Mouse (Mus musculus): Measurements from ENCODE around the gene Ostm1. TPM values are rescaled to one million over a fixed set of nuclear protein-coding genes. Genes with fewer than 3 reads are reported as not detected.

The Ostm1 gene
- polyA plus RNA-seq, 1 experiment from 2014 or later: 20.2 TPM

- H3K27ac ChIP-seq (ENCODE audit: low read depth, low read length): no peak overlapping the region
- peaks cover 2% of the 10 kb centered on the region; the same call in 1 of the 2 replicates for H3K4me1 ChIP-seq (replicated peaks; ENCODE audit: control insufficient read depth, insufficient read depth, low read length)
- H3K4me2 ChIP-seq (replicated peaks; ENCODE audit: low read depth, low read length): peak overlapping the region; percentile 84
- DNase-seq (ENCODE audit: low spot score) (no peak), ATAC-seq (ENCODE audit: low FRiP score) (no peak)
- 18% methylated on average over 10 of the region's 10 CpGs for WGBS
- no peaks in the 10 kb centered on the region for H3K27me3 ChIP-seq (ENCODE audit: control insufficient read depth, insufficient read depth, low read length)
- peak overlapping the region; percentile 79 for H3K9ac ChIP-seq (ENCODE audit: low read depth, low read length)
- H3K4me3 ChIP-seq (ENCODE audit: low read depth, low read length): peak overlapping the region; percentile 83
- no peaks in the 10 kb centered on the region for H3K36me3 ChIP-seq (ENCODE audit: control insufficient read depth, insufficient read depth, low read length)
- no peaks in the 10 kb centered on the region for H3K9me3 ChIP-seq (ENCODE audit: control insufficient read depth, low read length)
Measured at GRCm38 (mm10) chr10:42679586-42679985, 96.0 kb downstream of the Ostm1 start.

GRCm38 (mm10) chr10:42680582-42681001 is 97.0 kb downstream of the Ostm1 start:
- no peaks in the 10 kb centered on the region for H3K9me3 ChIP-seq (ENCODE audit: control insufficient read depth, low read length)
- no peak overlapping the region for H3K4me2 ChIP-seq (replicated peaks; ENCODE audit: low read depth, low read length)
- WGBS: 12% methylated on average over 6 of the region's 6 CpGs
- H3K9ac ChIP-seq (ENCODE audit: low read depth, low read length): no peak overlapping the region
- H3K27me3 ChIP-seq (ENCODE audit: control insufficient read depth, insufficient read depth, low read length): no peaks in the 10 kb centered on the region
- H3K36me3 ChIP-seq (ENCODE audit: control insufficient read depth, insufficient read depth, low read length): no peaks in the 10 kb centered on the region
- H3K27ac ChIP-seq (ENCODE audit: low read depth, low read length): no peak overlapping the region
- ATAC-seq (ENCODE audit: low FRiP score): no peak
- no peak overlapping the region for H3K4me3 ChIP-seq (ENCODE audit: low read depth, low read length)
- DNase-seq (ENCODE audit: low spot score): peak; percentile 26
- H3K4me1 ChIP-seq (replicated peaks; ENCODE audit: control insufficient read depth, insufficient read depth, low read length): peaks cover 2% of the 10 kb centered on the region; the same call in 1 of the 2 replicates

- WGBS: 89% methylated on average over 8 of the region's 8 CpGs
- H3K36me3 ChIP-seq (ENCODE audit: control insufficient read depth, insufficient read depth, low read length): no peaks in the 10 kb centered on the region
- ATAC-seq (ENCODE audit: low FRiP score) (no peak), DNase-seq (ENCODE audit: low spot score) (no peak)
- no peak overlapping the region for H3K4me2 ChIP-seq (replicated peaks; ENCODE audit: low read depth, low read length)
- no peak overlapping the region for H3K4me3 ChIP-seq (ENCODE audit: low read depth, low read length)
- no peaks in the 10 kb centered on the region for H3K27me3 ChIP-seq (ENCODE audit: control insufficient read depth, insufficient read depth, low read length)
- H3K27ac ChIP-seq (ENCODE audit: low read depth, low read length): no peak overlapping the region
- no peaks in the 10 kb centered on the region for H3K9me3 ChIP-seq (ENCODE audit: control insufficient read depth, low read length)
- no peak overlapping the region for H3K9ac ChIP-seq (ENCODE audit: low read depth, low read length)
- H3K4me1 ChIP-seq (replicated peaks; ENCODE audit: control insufficient read depth, insufficient read depth, low read length): peaks cover 2% of the 10 kb centered on the region; the same call in 1 of the 2 replicates
Measured at GRCm38 (mm10) chr10:42682421-42682820, 98.8 kb downstream of the Ostm1 start.

GRCm38 (mm10) chr10:42687873-42688272 is 104.3 kb downstream of the Ostm1 start:
- WGBS: 89% methylated on average over 5 of the region's 5 CpGs
- ATAC-seq (ENCODE audit: low FRiP score): no peak
- H3K4me3 ChIP-seq (ENCODE audit: low read depth, low read length): no peak overlapping the region
- H3K36me3 ChIP-seq (ENCODE audit: control insufficient read depth, insufficient read depth, low read length): no peaks in the 10 kb centered on the region
- no peak overlapping the region for H3K4me2 ChIP-seq (replicated peaks; ENCODE audit: low read depth, low read length)
- no peaks in the 10 kb centered on the region for H3K27me3 ChIP-seq (ENCODE audit: control insufficient read depth, insufficient read depth, low read length)
- H3K9ac ChIP-seq (ENCODE audit: low read depth, low read length): no peak overlapping the region
- no peak overlapping the region for H3K27ac ChIP-seq (ENCODE audit: low read depth, low read length)
- no peaks in the 10 kb centered on the region for H3K9me3 ChIP-seq (ENCODE audit: control insufficient read depth, low read length)
- H3K4me1 ChIP-seq (replicated peaks; ENCODE audit: control insufficient read depth, insufficient read depth, low read length): 0 out of 2 replicates have a peak, but pooled peaks cover 2% of the 10 kb centered on the region
- no peak for DNase-seq (ENCODE audit: low spot score)

GRCm38 (mm10) chr10:42689694-42690093 is 106.1 kb downstream of the Ostm1 start:
- Histone ChIP-seq H3K4me2 (replicated peaks; ENCODE audit: low read depth, low read length) (no peak overlapping the region), H3K4me1 (replicated peaks; ENCODE audit: control insufficient read depth, insufficient read depth, low read length) (0 out of 2 replicates have a peak, but pooled peaks cover 2% of the 10 kb centered on the region), H3K4me3 (ENCODE audit: low read depth, low read length) (no peak overlapping the region), H3K27me3 (ENCODE audit: control insufficient read depth, insufficient read depth, low read length) (no peaks in the 10 kb centered on the region), H3K9me3 (ENCODE audit: control insufficient read depth, low read length) (no peaks in the 10 kb centered on the region), H3K27ac (ENCODE audit: low read depth, low read length) (no peak overlapping the region), H3K9ac (ENCODE audit: low read depth, low read length) (no peak overlapping the region), H3K36me3 (ENCODE audit: control insufficient read depth, insufficient read depth, low read length) (no peaks in the 10 kb centered on the region)
- ATAC-seq (ENCODE audit: low FRiP score): no peak
- WGBS: 47% methylated on average over 1 of the region's 1 CpGs
- no peak for DNase-seq (ENCODE audit: low spot score)

- no peak overlapping the region for H3K4me2 ChIP-seq (replicated peaks; ENCODE audit: low read depth, low read length)
- H3K36me3 ChIP-seq (ENCODE audit: control insufficient read depth, insufficient read depth, low read length): no peaks in the 10 kb centered on the region
- H3K27me3 ChIP-seq (ENCODE audit: control insufficient read depth, insufficient read depth, low read length): no peaks in the 10 kb centered on the region
- WGBS: 66% methylated on average over 17 of the region's 17 CpGs
- DNase-seq (ENCODE audit: low spot score) (peak; percentile 16), ATAC-seq (ENCODE audit: low FRiP score) (peak; percentile 59; the same call in 1 of the 2 replicates)
- peak overlapping the region; percentile 58; the same call in 1 of the 2 replicates for H3K27ac ChIP-seq (ENCODE audit: low read depth, low read length)
- no peaks in the 10 kb centered on the region for H3K9me3 ChIP-seq (ENCODE audit: control insufficient read depth, low read length)
- H3K9ac ChIP-seq (ENCODE audit: low read depth, low read length): no peak overlapping the region
- 0 out of 2 replicates have a peak, but pooled peaks cover 2% of the 10 kb centered on the region for H3K4me1 ChIP-seq (replicated peaks; ENCODE audit: control insufficient read depth, insufficient read depth, low read length)
- H3K4me3 ChIP-seq (ENCODE audit: low read depth, low read length): no peak overlapping the region
Measured at GRCm38 (mm10) chr10:42690233-42691028, 106.8 kb downstream of the Ostm1 start.

- Histone ChIP-seq H3K4me2 (replicated peaks; ENCODE audit: low read depth, low read length) (no peak overlapping the region), H3K9me3 (ENCODE audit: control insufficient read depth, low read length) (no peaks in the 10 kb centered on the region), H3K27ac (ENCODE audit: low read depth, low read length) (no peak overlapping the region), H3K4me1 (replicated peaks; ENCODE audit: control insufficient read depth, insufficient read depth, low read length) (0 out of 2 replicates have a peak, but pooled peaks cover 2% of the 10 kb centered on the region), H3K4me3 (ENCODE audit: low read depth, low read length) (no peak overlapping the region), H3K27me3 (ENCODE audit: control insufficient read depth, insufficient read depth, low read length) (no peaks in the 10 kb centered on the region), H3K36me3 (ENCODE audit: control insufficient read depth, insufficient read depth, low read length) (no peaks in the 10 kb centered on the region), H3K9ac (ENCODE audit: low read depth, low read length) (no peak overlapping the region)
- WGBS: 76% methylated on average over 2 of the region's 2 CpGs
- DNase-seq (ENCODE audit: low spot score) (no peak), ATAC-seq (ENCODE audit: low FRiP score) (no peak)
Measured at GRCm38 (mm10) chr10:42691051-42691450, 107.4 kb downstream of the Ostm1 start.

- DNase-seq (ENCODE audit: low spot score) (no peak), ATAC-seq (ENCODE audit: low FRiP score) (no peak)
- Histone ChIP-seq H3K9ac (ENCODE audit: low read depth, low read length) (no peak overlapping the region), H3K4me1 (replicated peaks; ENCODE audit: control insufficient read depth, insufficient read depth, low read length) (0 out of 2 replicates have a peak, but pooled peaks cover 2% of the 10 kb centered on the region), H3K27me3 (ENCODE audit: control insufficient read depth, insufficient read depth, low read length) (no peaks in the 10 kb centered on the region), H3K4me2 (replicated peaks; ENCODE audit: low read depth, low read length) (no peak overlapping the region), H3K36me3 (ENCODE audit: control insufficient read depth, insufficient read depth, low read length) (no peaks in the 10 kb centered on the region), H3K4me3 (ENCODE audit: low read depth, low read length) (no peak overlapping the region), H3K27ac (ENCODE audit: low read depth, low read length) (no peak overlapping the region), H3K9me3 (ENCODE audit: control insufficient read depth, low read length) (no peaks in the 10 kb centered on the region)
- 66% methylated on average over 2 of the region's 2 CpGs for WGBS
Measured at GRCm38 (mm10) chr10:42692095-42692494, 108.5 kb downstream of the Ostm1 start.

GRCm38 (mm10) chr10:42692794-42693193 is 109.2 kb downstream of the Ostm1 start:
- Histone ChIP-seq H3K4me3 (ENCODE audit: low read depth, low read length) (no peak overlapping the region), H3K9ac (ENCODE audit: low read depth, low read length) (no peak overlapping the region), H3K9me3 (ENCODE audit: control insufficient read depth, low read length) (no peaks in the 10 kb centered on the region), H3K36me3 (ENCODE audit: control insufficient read depth, insufficient read depth, low read length) (no peaks in the 10 kb centered on the region), H3K27me3 (ENCODE audit: control insufficient read depth, insufficient read depth, low read length) (no peaks in the 10 kb centered on the region), H3K27ac (ENCODE audit: low read depth, low read length) (no peak overlapping the region), H3K4me1 (replicated peaks; ENCODE audit: control insufficient read depth, insufficient read depth, low read length) (0 out of 2 replicates have a peak, but pooled peaks cover 2% of the 10 kb centered on the region), H3K4me2 (replicated peaks; ENCODE audit: low read depth, low read length) (no peak overlapping the region)
- ATAC-seq (ENCODE audit: low FRiP score) (no peak), DNase-seq (ENCODE audit: low spot score) (no peak)

All from hindbrain, embryonic 11.5 days (tissue).